Mouse (Mus musculus): ENCODE data around the gene Comp. TPM values are rescaled to one million over a fixed set of nuclear protein-coding genes. Genes with fewer than 3 reads are reported as not detected.

The Comp gene
- total and polyA plus RNA-seq, 3 experiments, result 5.1 to 11.5 (median 5.4) TPM

DNA sequence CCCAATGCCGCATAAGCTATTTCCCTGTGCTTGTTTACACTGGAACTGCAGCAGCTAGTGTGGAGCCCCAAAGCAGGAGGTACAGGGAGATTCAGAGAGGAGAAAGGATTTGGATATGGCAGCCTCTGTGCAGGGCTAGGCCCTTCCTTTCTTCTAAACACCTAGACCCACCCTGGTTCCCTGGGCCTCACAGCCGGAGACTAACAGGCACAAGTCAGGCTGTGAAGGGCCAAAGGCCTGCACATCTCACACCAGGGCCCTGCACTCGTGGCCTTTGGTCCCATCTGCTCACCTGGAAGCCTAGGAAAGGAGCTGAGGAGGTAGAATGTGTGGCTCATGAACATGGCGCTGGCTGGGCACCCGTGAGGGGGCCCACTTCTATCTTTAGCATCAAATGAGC lies 22.8 kb downstream of the Comp start:
- H3K36me3 ChIP-seq (ENCODE audit: control insufficient read depth, insufficient read depth, low read length), result no peaks in the 10 kb centered on the region
- DNase-seq, result no peak
- H3K4me1 ChIP-seq (ENCODE audit: control insufficient read depth, insufficient read depth, low read length), result no peaks in the 10 kb centered on the region
- H3K79me2 ChIP-seq (replicated peaks; ENCODE audit: control insufficient read depth, insufficient read depth, low read length), result no peaks in the 10 kb centered on the region
- H3K9ac ChIP-seq (ENCODE audit: low read depth, low read length), result no peak overlapping the region
- TF ChIP-seq CTCF (IDR thresholded peaks at IDR 0.05), result no peak
- TF ChIP-seq EP300 (IDR thresholded peaks at IDR 0.05; ENCODE audit: insufficient read depth, low read depth, low read length), result no peak
- TF ChIP-seq POLR2A (IDR thresholded peaks at IDR 0.05; ENCODE audit: insufficient read depth, low read depth, low read length), result no peak
- H3K27ac ChIP-seq, result no peak overlapping the region
- no peaks in the 10 kb centered on the region for H3K27me3 ChIP-seq (ENCODE audit: control insufficient read depth, insufficient read depth, low read length)
- intact Hi-C loops (cut with DNase I), result no loop called here
- WGBS, result 87% methylated on average over 5 of the region's 5 CpGs
- no peak overlapping the region for H3K4me3 ChIP-seq

DNA sequence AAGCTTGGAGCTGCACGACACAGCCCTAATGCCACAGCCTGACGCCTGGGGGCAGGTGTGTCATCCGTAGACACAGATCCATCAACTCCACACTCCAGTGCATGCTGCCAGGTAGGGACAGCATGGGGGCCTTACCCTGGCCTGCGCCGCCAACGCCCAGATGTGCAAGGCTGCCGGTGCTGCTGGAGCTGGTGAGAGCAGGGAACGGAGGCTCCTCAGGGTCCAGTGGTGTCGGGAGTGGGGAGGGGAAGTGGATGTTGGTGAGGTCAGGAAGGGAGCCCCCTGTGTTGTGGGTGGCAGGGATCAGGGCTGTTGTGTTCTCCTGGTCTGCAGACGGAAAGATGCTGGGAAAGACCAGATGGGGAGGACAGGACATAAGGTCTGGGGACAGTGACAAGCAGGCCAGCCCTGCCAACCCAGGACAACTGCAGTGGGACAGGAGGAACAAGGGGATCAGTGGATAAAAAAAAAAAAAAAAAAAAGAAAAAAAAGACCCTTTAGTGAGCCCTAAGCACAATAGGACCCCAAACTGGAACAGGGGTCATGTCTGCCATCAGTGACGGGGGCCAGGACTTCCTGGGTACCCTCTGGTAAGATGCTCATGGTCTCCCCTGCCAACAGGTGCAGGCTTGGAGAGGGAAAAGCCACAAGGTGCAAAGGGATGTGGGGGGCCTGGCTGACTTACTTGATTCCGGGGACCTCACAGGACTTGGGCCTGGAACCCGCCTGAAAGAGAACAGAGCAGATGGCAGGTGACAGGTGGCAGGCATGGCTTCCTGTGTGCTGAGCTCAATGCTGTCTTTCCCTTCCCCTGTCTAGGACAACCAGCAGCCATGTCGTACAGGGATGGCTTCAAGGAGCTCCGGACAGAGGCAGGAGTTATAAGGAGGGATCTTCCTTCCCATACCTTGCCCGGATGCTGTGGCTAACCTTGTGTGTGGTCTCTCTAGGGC lies 24.5 kb downstream of the Comp start:
- no peaks in the 10 kb centered on the region for H3K4me1 ChIP-seq (ENCODE audit: control insufficient read depth, insufficient read depth, low read length)
- no peak overlapping the region for H3K9ac ChIP-seq (ENCODE audit: low read depth, low read length)
- H3K4me3 ChIP-seq, result no peak overlapping the region
- no peak overlapping the region for H3K27ac ChIP-seq
- TF ChIP-seq CTCF (IDR thresholded peaks at IDR 0.05) (no peak), EP300 (IDR thresholded peaks at IDR 0.05; ENCODE audit: insufficient read depth, low read depth, low read length) (no peak), POLR2A (IDR thresholded peaks at IDR 0.05; ENCODE audit: insufficient read depth, low read depth, low read length) (no peak)
- no peaks in the 10 kb centered on the region for H3K79me2 ChIP-seq (replicated peaks; ENCODE audit: control insufficient read depth, insufficient read depth, low read length)
- 91% methylated on average over 16 of the region's 16 CpGs for WGBS
- intact Hi-C loops (cut with DNase I), result no loop called here
- no peaks in the 10 kb centered on the region for H3K27me3 ChIP-seq (ENCODE audit: control insufficient read depth, insufficient read depth, low read length)
- DNase-seq, result no peak
- no peaks in the 10 kb centered on the region for H3K36me3 ChIP-seq (ENCODE audit: control insufficient read depth, insufficient read depth, low read length)

DNA sequence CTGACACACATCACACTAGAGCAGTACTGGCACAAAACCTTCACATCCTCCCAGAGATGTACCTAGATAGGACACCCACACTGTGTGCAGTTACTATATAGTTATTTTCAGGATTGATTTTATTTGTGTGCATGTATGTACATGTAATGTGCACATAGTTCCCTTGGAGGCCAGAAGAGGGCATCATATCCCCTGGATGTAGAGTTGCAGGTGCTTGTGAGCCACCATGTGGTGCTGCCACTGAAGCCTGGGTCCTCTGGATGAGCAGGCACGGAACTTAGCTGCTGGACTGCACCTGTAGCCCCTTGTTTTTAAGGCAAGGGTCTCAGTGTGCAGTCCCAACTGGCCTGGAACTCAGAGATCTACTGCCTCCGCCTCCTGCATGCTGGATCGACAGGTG lies 30.9 kb downstream of the Comp start:
- WGBS, result 99% methylated on average over 3 of the region's 3 CpGs
- no peak for DNase-seq
- Histone ChIP-seq H3K4me3 (no peak overlapping the region), H3K9ac (ENCODE audit: low read depth, low read length) (no peak overlapping the region), H3K36me3 (ENCODE audit: control insufficient read depth, insufficient read depth, low read length) (no peaks in the 10 kb centered on the region), H3K27me3 (ENCODE audit: control insufficient read depth, insufficient read depth, low read length) (no peaks in the 10 kb centered on the region), H3K79me2 (replicated peaks; ENCODE audit: control insufficient read depth, insufficient read depth, low read length) (no peaks in the 10 kb centered on the region), H3K4me1 (ENCODE audit: control insufficient read depth, insufficient read depth, low read length) (no peaks in the 10 kb centered on the region), H3K27ac (no peak overlapping the region)
- intact Hi-C loops (cut with DNase I), result no loop called here
- TF ChIP-seq EP300 (IDR thresholded peaks at IDR 0.05; ENCODE audit: insufficient read depth, low read depth, low read length) (no peak), CTCF (IDR thresholded peaks at IDR 0.05) (peak; percentile 20; the same call in 1 of the 2 replicates), POLR2A (IDR thresholded peaks at IDR 0.05; ENCODE audit: insufficient read depth, low read depth, low read length) (no peak)

DNA sequence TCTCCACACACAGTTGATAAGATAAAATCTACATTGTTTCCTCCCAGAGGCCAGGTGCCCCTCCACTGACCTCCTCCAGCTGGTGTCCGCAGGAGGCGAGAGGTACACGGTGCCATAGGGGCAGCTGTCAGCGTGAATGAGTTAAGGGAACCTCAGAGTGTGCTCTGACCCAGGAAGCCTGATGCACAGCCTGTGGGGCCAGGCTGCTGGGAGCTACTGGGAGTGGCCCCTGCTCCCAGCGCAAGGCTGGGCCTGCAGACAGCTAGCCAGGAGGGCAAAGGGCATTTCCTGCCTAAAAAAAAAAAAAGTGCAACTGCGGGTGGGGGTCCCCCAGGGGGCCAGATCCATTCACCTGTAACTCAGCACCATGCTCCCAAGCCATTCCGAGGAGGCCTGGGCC lies 31.8 kb downstream of the Comp start:
- Histone ChIP-seq H3K4me1 (ENCODE audit: control insufficient read depth, insufficient read depth, low read length) (no peaks in the 10 kb centered on the region), H3K27ac (no peak overlapping the region), H3K27me3 (ENCODE audit: control insufficient read depth, insufficient read depth, low read length) (no peaks in the 10 kb centered on the region), H3K9ac (ENCODE audit: low read depth, low read length) (no peak overlapping the region), H3K36me3 (ENCODE audit: control insufficient read depth, insufficient read depth, low read length) (no peaks in the 10 kb centered on the region), H3K4me3 (no peak overlapping the region), H3K79me2 (replicated peaks; ENCODE audit: control insufficient read depth, insufficient read depth, low read length) (no peaks in the 10 kb centered on the region)
- TF ChIP-seq POLR2A (IDR thresholded peaks at IDR 0.05; ENCODE audit: insufficient read depth, low read depth, low read length) (no peak), EP300 (IDR thresholded peaks at IDR 0.05; ENCODE audit: insufficient read depth, low read depth, low read length) (no peak), CTCF (IDR thresholded peaks at IDR 0.05) (no peak)
- no peak for DNase-seq
- intact Hi-C loops (cut with DNase I), result no loop called here
- whole genome bisulfite sequencing, result 60% methylated on average over 7 of the region's 7 CpGs

DNA sequence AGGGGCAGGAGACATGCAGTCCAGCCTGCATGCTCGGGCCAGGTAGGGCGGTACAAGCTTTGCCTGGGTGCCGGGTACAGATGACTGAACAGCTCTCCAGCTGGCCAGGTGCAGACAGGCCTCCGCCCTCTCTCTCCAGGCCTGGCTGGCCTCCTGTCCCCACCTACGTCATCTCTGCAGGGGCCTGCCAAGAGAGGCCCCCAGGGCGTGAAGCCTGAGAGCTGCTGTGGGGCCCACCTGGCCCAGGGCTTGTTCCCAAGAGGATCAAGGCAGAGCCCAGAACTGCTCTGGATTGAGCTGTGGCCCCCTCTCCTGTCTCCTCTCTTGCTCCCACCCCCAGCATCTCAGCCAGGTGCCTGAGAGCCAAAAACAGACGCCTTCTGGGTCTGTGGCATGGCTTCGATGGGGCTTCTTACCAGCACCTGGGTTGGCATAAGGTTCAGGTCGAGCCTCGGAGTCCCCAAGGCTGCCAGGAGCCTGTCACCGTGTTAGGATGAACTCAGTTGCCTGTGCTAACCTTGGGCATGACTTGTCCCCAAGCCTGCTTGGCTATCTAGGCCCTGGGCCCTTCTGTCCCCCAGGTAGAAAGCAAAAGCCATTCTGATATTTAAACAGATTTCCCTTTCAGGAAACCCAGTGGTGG lies 33.2 kb downstream of the Comp start:
- TF ChIP-seq CTCF (IDR thresholded peaks at IDR 0.05), result no peak
- TF ChIP-seq EP300 (IDR thresholded peaks at IDR 0.05; ENCODE audit: insufficient read depth, low read depth, low read length), result no peak
- no peak for TF ChIP-seq POLR2A (IDR thresholded peaks at IDR 0.05; ENCODE audit: insufficient read depth, low read depth, low read length)
- H3K27ac ChIP-seq, result no peak overlapping the region
- intact Hi-C loops (cut with DNase I), result no loop called here
- no peak overlapping the region for H3K9ac ChIP-seq (ENCODE audit: low read depth, low read length)
- DNase-seq, result no peak
- WGBS, result 87% methylated on average over 11 of the region's 11 CpGs
- H3K4me1 ChIP-seq (ENCODE audit: control insufficient read depth, insufficient read depth, low read length), result no peaks in the 10 kb centered on the region
- no peaks in the 10 kb centered on the region for H3K36me3 ChIP-seq (ENCODE audit: control insufficient read depth, insufficient read depth, low read length)
- no peaks in the 10 kb centered on the region for H3K27me3 ChIP-seq (ENCODE audit: control insufficient read depth, insufficient read depth, low read length)
- H3K79me2 ChIP-seq (replicated peaks; ENCODE audit: control insufficient read depth, insufficient read depth, low read length), result no peaks in the 10 kb centered on the region
- H3K4me3 ChIP-seq, result no peak overlapping the region

DNA sequence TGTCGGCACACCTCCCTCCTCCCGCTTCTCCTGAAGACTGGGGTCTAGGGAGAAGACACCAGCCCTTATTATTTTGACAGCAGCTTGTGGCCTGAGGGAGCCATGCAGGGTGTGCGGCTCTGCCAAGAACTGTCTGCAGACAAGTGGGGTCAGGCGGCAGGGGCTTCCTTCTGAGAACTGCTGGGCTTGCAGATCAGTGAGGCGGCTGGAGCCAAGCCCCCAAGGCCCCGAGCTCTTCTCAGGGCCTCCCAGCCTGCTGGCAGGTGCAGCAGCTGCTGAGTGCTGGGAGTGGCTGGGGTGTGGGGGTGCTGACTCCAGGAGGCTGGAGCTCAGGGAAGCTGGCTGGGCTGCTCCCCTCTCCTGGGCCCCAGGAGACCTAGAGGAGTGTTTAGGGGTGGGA lies 34.9 kb downstream of the Comp start:
- Histone ChIP-seq H3K27ac (no peak overlapping the region), H3K79me2 (replicated peaks; ENCODE audit: control insufficient read depth, insufficient read depth, low read length) (no peaks in the 10 kb centered on the region), H3K4me3 (no peak overlapping the region), H3K27me3 (ENCODE audit: control insufficient read depth, insufficient read depth, low read length) (no peaks in the 10 kb centered on the region), H3K9ac (ENCODE audit: low read depth, low read length) (no peak overlapping the region), H3K36me3 (ENCODE audit: control insufficient read depth, insufficient read depth, low read length) (no peaks in the 10 kb centered on the region), H3K4me1 (ENCODE audit: control insufficient read depth, insufficient read depth, low read length) (no peaks in the 10 kb centered on the region)
- intact Hi-C loops (cut with DNase I), result no loop called here
- no peak for DNase-seq
- TF ChIP-seq EP300 (IDR thresholded peaks at IDR 0.05; ENCODE audit: insufficient read depth, low read depth, low read length) (no peak), CTCF (IDR thresholded peaks at IDR 0.05) (no peak), POLR2A (IDR thresholded peaks at IDR 0.05; ENCODE audit: insufficient read depth, low read depth, low read length) (no peak)
- WGBS, result 75% methylated on average over 6 of the region's 6 CpGs
